Mouse (Mus musculus): Measurements from ENCODE around the gene Metrnl.
A peak's percentile ranks its signal among the peaks of the same experiment; 100 is the strongest.

Metrnl gene

GRCm38 (mm10) chr11:121738616-121739015 lies 37.3 kb downstream of the Metrnl start:
- DNase-seq (ENCODE audit: low spot score): no peak

DNA sequence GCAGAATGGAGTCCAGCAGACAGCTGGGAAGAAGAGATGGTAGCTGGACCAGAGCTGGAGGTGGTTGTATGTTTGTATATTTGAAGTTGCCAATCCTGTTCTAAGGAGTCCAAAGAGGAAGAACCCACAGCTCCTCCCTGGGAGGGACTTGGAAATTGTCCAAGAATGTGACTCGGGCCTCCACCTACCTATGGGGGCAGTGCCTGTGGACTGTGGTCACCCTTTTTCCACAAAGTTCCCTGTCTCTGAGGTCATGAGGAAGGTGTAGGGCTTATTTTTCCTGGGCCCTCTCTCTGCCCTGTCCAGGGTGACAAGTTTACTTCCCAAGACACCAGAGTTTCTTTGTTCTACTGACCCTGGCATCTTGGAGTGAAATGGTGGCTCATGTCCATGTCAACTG lies 39.6 kb downstream of the Metrnl start:
- no peak for DNase-seq (ENCODE audit: low spot score)

DNA sequence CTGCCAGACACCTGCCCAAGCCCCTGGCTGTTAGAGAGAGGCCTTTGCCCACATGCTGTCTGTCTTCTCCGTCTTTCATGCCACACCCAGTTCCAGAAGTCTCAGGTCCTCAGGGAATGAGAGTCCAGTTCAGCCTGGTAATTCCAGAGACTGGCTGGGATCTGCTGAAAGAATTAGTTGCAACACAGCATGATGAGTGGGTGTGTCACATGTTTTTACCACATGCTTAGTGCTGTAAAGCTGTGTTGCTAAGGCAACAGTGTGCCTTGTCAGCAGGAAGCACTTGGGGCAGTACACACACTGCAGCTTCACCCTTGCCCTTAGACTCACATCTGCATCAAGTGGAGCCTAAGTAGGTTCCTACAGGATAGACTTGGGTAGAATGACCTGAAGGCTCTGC lies 40.1 kb downstream of the Metrnl start:
- DNase-seq (ENCODE audit: low spot score): peak; percentile 43

- DNase-seq (ENCODE audit: low spot score): no peak
These were observed 41.8 kb downstream of the Metrnl start for GRCm38 (mm10) chr11:121743113-121743512.

GRCm38 (mm10) chr11:121743915-121744628 lies 42.7 kb downstream of the Metrnl start:
- DNase-seq (ENCODE audit: low spot score): no peak

- no peak for DNase-seq (ENCODE audit: low spot score)
These were observed 45.7 kb downstream of the Metrnl start for GRCm38 (mm10) chr11:121746941-121747494.

- no peak for DNase-seq (ENCODE audit: low spot score)
These were observed 46.8 kb downstream of the Metrnl start for GRCm38 (mm10) chr11:121748003-121748684.
